Mouse (Mus musculus): Measurements from ENCODE around the gene Pih1d1.
"Not testable (repeated sequence)": the region's sequence is repeated elsewhere in the genome, so short reads cannot be mapped to it uniquely, and the experiment has no call there.

Pih1d1 gene

GRCm38 (mm10) chr7:45167761-45168445 is 13.8 kb downstream of the Pih1d1 start:
- DNase-seq (ENCODE audit: low spot score in 2 of 2), result peak in 1 of 2 experiments; percentile 68

GRCm38 (mm10) chr7:45168656-45169055 is 14.6 kb downstream of the Pih1d1 start:
- no peak for DNase-seq (ENCODE audit: low spot score in 2 of 2)

- DNase-seq (ENCODE audit: low spot score in 2 of 2), result no peak
Measured at GRCm38 (mm10) chr7:45169495-45169894, 15.4 kb downstream of the Pih1d1 start.

GRCm38 (mm10) chr7:45172974-45173373 is 18.9 kb downstream of the Pih1d1 start:
- DNase-seq (ENCODE audit: low spot score in 2 of 2), result no peak

- DNase-seq (ENCODE audit: low spot score in 2 of 2), result not testable (repeated sequence)
Measured at GRCm38 (mm10) chr7:45173772-45174171, 19.7 kb downstream of the Pih1d1 start.

- DNase-seq (ENCODE audit: low spot score in 2 of 2), result no peak
Measured at GRCm38 (mm10) chr7:45174567-45175280, 20.6 kb downstream of the Pih1d1 start.

- no peak for DNase-seq (ENCODE audit: low spot score in 2 of 2)
Measured at GRCm38 (mm10) chr7:45175398-45175797, 21.3 kb downstream of the Pih1d1 start.

- no peak for DNase-seq (ENCODE audit: low spot score in 2 of 2)
Measured at GRCm38 (mm10) chr7:45175929-45176328, 21.8 kb downstream of the Pih1d1 start.

- no peak for DNase-seq (ENCODE audit: low spot score in 2 of 2)
Measured at GRCm38 (mm10) chr7:45176356-45176755, 22.3 kb downstream of the Pih1d1 start.

- no peak for DNase-seq (ENCODE audit: low spot score in 2 of 2)
Measured at GRCm38 (mm10) chr7:45178550-45178949, 24.4 kb downstream of the Pih1d1 start.

- DNase-seq (ENCODE audit: low spot score in 2 of 2), result no peak
Measured at GRCm38 (mm10) chr7:45179469-45179868, 25.4 kb downstream of the Pih1d1 start, which contains the start of gene Gfy. Gfy (minus strand) TSS chr7:45179569.

GRCm38 (mm10) chr7:45180896-45181477 is 26.9 kb downstream of the Pih1d1 start, which contains the start of gene Pth2:
Pth2 (plus strand) TSS chr7:45180995.
- no peak for DNase-seq (ENCODE audit: low spot score in 2 of 2)

GRCm38 (mm10) chr7:45181540-45181939 is 27.4 kb downstream of the Pih1d1 start:
- no peak for DNase-seq (ENCODE audit: low spot score in 2 of 2)

GRCm38 (mm10) chr7:45182199-45182601 is 28.1 kb downstream of the Pih1d1 start:
- peak; percentile 80 to 87 for DNase-seq (ENCODE audit: low spot score in 2 of 2)

- no peak for DNase-seq (ENCODE audit: low spot score in 2 of 2)
Measured at GRCm38 (mm10) chr7:45182606-45183005, 28.5 kb downstream of the Pih1d1 start.

- no peak for DNase-seq (ENCODE audit: low spot score in 2 of 2)
Measured at GRCm38 (mm10) chr7:45183672-45184071, 29.6 kb downstream of the Pih1d1 start.

GRCm38 (mm10) chr7:45185921-45186320 is 31.8 kb downstream of the Pih1d1 start:
- no peak for DNase-seq (ENCODE audit: low spot score in 2 of 2)

GRCm38 (mm10) chr7:45189600-45189999 is 35.5 kb downstream of the Pih1d1 start:
- DNase-seq (ENCODE audit: low spot score in 2 of 2), result peak in 1 of 2 experiments; percentile 80

- no peak for DNase-seq (ENCODE audit: low spot score in 2 of 2)
Measured at GRCm38 (mm10) chr7:45190186-45190585, 36.1 kb downstream of the Pih1d1 start.

GRCm38 (mm10) chr7:45191161-45191560 is 37.1 kb downstream of the Pih1d1 start:
- no peak for DNase-seq (ENCODE audit: low spot score in 2 of 2)

GRCm38 (mm10) chr7:45191803-45192363 is 37.8 kb downstream of the Pih1d1 start:
- no peak for DNase-seq (ENCODE audit: low spot score in 2 of 2)

GRCm38 (mm10) chr7:45192585-45193310 is 38.6 kb downstream of the Pih1d1 start:
- no peak for DNase-seq (ENCODE audit: low spot score in 2 of 2)
